Mouse (Mus musculus): ENCODE measurements around the gene Dync1h1.

The Dync1h1 gene

DNA sequence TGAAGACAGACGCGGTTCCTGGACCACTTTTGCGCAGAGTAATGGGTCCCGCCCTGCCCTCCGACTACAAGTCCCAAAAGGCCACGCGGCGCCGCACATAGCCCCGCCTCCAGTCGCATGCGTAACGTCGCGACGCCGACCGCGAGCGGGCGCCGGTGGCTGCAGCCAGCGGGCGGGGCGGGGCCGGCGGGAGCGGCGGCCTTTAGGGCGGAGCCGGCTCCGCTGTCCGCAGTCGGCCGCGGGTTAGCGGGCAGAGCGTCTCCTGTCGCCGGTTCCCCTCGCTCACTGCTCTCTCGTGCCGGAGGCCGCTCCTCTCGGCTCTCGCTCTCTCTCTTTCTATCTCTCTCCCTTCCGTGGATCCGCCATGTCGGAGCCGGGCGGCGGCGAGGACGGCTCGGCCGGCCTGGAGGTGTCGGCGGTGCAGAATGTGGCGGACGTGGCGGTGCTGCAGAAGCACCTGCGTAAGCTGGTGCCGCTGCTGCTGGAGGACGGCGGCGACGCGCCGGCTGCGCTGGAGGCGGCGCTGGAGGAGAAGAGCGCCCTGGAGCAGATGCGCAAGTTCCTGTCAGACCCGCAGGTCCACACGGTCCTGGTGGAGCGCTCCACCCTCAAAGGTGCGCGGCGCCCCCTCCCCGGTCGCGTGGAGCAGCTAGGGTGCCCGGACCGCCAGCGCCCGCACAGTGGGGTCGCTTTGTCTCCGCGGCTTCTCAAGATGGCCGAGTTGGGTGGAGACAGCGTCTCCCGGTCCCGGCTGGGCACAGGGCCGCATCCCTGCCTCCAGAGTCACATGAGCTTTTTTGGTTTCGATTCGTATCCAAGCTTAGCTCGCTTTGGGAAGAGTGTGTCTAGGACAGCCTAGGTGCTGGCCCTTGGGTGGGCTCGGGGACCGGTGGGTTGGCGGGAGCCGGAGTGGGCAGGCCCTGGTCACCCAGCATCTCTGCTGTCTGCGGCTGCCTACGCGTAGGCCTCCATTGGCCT is at the start of gene Dync1h1:
Dync1h1 (plus strand) TSS at position 212 of the 978 bp plus-strand sequence.
- in situ Hi-C loops (cut with MboI, MseI) = no loop called here

DNA sequence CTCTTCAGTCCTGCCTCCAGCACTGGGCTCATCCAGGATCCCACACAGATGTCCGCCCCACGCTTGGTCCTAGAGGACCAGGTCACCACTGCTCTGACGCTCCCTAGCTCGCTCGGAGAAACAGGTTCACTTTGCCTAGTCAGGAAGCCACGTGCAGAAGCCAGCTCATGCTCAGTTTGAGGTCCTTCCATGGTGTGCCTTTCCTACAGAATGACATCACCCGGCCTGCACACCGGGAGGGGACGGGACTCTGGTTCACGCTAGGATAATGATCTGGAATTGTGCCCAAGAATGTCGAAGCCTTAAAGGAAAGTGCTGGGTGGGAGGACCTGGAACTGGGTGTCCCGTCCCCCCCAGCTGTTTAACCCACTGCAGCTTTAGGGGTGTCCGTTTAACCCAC is 49.1 kb upstream of the Dync1h1 start:
- in situ Hi-C loops (cut with MboI, MseI) = no loop called here

DNA sequence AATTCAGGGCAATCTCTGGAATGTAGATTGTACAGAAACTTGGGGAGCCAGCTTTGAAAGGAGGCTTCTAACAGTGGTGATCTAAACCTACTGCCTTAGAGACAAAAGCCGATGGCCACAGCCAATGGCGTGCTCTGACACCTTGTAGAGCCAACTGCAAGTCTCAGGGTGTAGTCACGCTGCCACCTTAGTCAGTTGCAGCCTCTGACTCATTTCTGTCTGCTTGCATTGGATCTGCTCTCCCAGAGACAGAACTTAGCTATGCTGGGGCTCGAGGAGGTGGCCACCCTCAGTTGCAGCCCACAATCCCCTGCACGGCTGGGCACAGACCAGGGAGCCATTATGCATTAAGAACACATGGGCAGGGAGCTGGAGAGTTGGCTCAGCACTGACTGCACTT is 47.9 kb upstream of the Dync1h1 start:
- in situ Hi-C loops (cut with MboI, MseI) = no loop called here

DNA sequence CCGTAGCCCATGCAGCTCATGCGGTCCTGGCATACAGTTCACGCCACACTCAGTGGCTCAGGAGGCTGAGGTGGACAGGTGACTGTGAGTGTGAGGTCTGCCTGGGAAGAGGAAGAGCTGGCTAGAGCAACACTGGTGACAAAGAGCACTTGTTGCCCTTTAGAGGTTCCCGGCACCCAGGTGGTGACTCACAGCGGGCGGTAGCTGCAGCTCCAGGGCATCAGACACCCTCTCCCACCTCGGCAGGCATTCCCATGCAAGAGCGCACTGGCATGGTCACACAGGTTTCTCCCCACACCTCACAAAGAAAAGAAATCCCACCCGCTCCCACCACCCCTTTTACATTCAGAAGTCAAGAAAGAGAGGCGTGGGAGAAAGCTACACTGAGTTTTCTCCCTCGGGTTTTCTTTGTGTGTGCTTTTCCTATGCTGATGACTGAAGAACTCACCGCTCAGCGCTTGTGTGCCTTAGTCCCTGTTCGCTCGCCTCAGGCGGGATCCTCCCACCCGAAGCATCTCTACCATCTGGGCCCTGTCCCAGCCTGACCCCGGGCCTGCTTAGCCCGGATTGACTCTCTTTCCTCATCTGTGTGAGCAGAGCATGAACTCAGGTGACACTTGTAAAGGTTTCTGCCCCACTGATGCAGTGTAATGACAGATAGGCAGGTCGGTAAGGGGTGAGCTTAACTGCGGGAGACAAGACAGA is 45.6 kb upstream of the Dync1h1 start:
- in situ Hi-C loops (cut with MboI, MseI) = no loop called here

DNA sequence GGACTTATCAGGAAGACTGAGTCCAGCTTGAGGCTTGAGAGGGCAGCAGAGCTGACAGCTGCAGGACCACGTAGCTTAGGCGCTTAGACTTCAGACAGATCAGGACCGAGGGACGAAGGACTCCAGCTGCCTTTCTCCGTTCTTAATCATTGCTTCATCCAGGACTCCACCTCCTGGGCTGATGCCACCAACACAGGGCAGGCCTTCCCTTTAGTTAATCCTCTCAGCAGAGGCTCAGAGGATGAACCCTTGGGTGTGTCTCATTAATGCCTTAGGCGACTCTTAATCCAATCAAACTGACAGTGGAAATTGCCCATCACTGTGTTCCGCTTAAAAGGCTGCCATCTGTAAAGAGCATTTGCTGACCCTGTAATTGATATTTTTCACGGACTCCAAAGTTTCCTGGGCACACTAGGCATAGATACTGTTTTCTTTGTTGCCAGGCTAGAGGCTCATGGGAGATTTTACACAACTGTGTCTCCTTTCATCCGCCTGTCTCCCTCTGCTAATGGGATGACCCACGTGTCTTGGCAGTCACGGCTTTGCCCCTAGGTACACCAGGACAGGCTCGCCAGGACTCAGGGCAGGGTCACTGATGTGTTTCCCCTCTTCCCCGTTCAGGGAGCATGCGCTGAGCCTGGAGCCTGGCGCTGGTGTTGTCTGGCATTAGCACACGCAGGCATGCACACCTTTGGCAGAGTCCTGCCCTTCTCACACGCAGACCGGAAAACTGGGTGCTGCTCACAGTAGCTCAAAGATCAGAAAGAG is 44.2 kb upstream of the Dync1h1 start:
- in situ Hi-C loops (cut with MboI, MseI) = no loop called here

DNA sequence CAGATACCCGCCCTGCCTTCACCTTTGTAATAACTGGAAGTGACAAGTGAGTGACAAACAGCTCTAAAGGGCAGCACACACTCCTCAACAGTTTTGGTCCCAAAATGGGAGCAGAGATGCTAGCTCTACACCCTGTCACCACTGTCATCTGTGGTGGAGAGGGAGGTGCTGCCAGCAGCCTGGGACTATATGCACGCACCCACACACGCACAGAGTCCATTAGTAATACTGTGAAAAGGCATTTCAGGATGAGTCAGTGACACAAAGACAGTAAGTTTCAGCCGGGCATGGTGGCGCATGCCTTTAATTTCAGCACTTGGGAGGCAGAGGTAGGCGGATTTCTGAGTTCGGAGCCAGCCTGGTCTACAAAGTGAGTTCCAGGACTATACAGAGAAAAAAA is 43.1 kb upstream of the Dync1h1 start:
- in situ Hi-C loops (cut with MboI, MseI) = no loop called here

DNA sequence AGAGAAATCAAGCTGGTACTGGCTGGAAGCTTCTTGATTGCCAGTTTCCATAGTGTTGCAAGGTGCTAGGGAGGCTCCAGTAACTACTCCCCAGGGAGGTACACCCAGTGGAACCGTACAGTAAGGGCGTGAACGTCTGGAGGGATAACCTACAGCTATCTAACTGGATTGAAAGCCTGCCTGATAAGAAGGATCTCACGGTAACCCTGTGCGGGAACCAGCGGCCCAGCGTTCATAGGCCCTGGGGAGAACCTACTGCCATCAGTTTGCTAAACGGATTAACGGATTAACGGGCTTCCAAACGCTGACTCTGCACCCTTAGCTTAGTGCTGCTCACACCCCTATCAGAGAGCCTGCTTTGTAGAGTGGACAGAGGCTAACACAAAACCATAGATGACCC is 37.9 kb upstream of the Dync1h1 start:
- in situ Hi-C loops (cut with MboI, MseI) = loop anchor here (10.0 kb wide), 1 partner anchor 109 kb away; no protein-coding TSS in a partner anchor

DNA sequence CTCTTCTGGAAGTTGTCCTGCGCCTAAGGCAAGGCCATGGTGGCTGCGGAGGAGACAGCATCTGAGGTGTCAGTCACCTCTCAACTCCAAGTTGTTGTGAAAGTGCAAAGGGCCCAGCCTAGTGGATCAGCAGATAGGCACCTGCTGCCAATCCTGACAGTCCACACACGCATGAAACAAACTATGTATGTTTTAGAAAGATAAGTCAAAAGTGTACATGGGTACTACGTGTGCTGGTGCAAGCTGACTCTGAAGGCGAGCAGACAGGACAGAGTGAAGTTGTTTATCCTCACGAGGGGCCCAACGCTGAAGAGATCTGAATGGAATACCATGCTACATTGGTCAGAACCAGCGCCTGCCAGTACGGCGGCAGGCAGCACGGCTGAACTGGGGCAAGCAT is 36.4 kb upstream of the Dync1h1 start:
- in situ Hi-C loops (cut with MboI, MseI) = loop anchor here (10.0 kb wide), 1 partner anchor 110 kb away; no protein-coding TSS in a partner anchor

DNA sequence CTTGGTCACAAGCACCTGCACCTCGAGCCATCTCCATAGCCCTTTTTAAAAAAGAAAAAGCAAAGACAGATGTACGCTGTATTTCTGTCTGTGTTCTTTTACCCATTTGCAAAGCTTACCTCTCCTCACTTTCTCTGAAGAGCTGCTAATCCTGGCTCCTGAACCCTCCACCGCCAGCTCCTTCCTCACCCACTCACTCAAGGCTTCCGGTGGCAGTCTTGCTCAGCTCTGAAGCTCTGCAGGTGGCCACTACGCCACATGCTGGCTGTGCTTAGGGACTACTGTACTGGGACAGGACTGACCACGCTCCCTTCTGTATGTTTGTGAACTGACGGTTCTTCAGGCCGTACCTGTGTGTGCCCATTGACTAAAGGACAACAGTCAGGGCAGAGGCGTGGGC is 34.9 kb upstream of the Dync1h1 start:
- in situ Hi-C loops (cut with MboI, MseI) = loop anchor here (10.0 kb wide), 1 partner anchor 112 kb away; no protein-coding TSS in a partner anchor

DNA sequence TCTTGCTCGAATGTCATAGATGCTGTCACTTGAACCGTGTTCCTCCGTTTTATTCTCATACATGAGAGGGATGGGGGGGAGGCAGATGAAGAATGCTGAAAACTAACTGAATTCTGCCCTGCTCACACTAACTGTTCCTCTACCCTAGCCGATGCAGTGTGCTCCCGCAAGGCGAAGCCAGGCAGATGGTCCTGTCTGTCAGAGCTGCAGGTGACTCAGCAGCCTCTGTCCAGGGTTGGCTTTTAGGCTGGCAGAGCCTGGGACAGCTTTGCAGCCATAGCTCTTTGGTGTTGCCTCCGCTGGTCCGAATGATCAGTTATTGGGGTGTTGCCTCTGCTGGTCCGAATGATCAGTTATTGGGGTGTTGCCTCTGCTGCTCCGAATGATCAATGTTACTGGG is 30.2 kb upstream of the Dync1h1 start:
- in situ Hi-C loops (cut with MboI, MseI) = no loop called here

DNA sequence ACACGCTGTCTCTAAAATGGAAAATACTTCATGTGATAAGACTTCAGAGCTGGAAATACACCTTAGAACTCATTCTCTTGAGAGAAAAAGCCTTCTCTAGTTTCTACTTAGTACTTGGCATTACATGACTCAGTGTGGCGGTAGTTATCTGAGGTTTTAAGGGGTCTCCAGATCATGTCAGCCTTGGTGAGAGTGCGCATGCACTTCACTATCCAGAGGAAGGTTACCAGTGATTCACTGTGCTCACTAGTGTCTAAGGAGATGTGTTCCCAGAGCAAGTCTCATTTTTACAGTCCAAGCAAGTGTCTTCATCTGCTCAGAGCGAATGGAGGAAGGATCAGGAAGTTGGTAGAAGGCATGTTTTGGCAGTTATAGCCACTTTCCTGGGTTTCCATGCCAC is 28.9 kb upstream of the Dync1h1 start:
- in situ Hi-C loops (cut with MboI, MseI) = no loop called here

DNA sequence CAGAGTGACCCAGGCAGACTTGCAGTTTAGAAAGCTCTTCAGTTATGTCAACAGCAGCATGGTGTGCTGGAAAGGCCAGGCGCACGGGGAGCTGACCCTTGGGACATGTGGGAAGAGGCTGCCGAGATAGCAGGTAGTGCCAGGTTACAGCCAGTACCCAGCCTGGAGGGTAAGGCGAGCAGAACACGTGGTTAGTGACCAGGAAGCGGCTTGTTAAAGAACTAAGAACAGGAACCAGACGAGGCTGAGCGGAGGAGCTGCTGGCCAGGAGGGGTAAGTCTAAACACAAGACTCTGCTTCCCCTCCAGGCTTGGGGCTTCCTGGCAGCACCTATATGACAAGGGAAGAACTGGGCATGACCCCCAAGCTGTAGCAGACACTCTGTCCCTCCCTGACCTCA is 27.6 kb upstream of the Dync1h1 start:
- in situ Hi-C loops (cut with MboI, MseI) = no loop called here

DNA sequence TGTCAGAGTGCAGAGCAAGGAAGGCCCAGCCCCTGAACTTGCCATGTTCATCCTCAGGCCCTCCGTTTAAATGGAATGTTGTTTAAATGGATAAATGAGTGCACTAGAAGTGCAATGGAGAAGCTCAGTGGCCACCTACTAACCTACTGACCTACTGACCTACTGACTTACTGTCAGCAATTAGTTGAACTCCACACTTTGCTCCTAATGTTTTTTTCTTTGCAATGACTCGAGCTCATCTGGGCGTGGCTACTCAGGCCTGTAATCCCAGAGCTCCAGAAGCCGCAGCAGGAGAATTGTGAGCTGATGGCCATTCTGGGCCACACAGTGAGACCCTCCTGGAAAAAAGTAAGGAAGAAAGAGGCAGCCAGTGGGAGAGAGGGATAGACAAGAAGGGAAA is 25.3 kb upstream of the Dync1h1 start:
- in situ Hi-C loops (cut with MboI, MseI) = loop anchor here (25.0 kb wide), 1 partner anchor 1514 kb away; the partner anchor contains the start of gene Begain

DNA sequence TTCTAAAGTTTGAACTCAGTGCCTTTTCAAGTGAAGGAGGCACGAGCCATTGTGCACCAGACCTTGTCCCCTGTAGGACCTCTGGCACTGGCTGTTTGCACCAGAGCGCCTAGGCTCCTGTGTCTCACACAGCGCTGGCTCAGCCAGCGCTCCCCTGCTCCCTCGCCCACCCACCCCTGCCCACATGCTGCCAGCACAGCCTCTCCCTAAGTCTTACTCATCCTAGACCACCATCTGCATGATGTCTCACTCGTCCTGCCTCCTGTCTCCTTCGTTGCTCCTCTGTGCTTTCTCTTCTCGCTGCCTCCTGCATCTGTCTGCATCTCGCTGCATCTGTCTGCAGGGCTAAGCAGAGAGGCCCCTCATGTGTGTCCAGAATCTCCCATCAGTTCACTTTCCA is 22.9 kb upstream of the Dync1h1 start:
- in situ Hi-C loops (cut with MboI, MseI) = loop anchor here (25.0 kb wide), 1 partner anchor 1516 kb away; the partner anchor contains the start of gene Begain

DNA sequence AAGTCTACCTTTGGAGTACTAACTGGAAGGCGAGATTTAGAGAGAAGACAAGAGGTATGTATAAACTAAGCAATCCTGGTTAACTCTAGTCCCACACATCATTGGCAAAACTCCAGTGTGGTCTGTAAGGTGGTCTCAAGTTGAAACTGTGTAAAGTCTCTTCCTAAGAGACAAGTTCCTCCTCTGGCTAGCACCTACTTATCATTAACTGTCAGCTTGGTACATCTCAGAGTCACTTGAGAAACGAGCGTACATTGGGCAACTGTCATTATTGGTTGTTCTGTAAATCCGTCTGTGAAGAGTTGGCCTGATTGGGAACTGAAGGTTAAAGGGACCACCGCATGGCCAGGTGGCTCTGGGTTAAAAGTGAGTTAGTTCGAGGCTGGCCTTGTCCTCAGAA is 12.6 kb upstream of the Dync1h1 start:
- in situ Hi-C loops (cut with MboI, MseI) = loop anchor here (25.0 kb wide), 1 partner anchor 1526 kb away; the partner anchor contains the start of gene Begain

DNA sequence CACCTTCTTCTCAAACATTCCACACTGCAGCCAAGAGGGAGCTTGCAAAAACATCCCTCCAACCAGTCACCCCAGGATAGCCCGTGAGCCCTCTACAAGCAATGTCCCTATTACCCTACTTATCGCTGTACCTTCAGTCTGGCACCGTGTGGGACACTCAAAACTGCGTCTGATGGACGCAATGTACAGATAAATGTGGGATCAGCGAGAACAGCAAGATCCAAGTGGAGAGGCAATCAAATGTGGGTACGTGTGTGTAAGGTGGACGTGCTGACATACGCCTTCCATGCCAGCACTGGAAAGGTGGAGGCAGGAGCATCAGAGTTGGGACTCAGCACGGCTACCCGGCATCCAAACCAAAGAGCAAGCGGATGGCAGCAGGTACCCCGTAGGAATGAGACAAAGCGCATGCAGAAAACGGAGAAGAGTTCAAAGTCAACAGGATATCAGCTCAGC is 10.4 kb upstream of the Dync1h1 start:
- in situ Hi-C loops (cut with MboI, MseI) = loop anchor here (5.0 to 25.0 kb wide), 2 partner anchors 144 to 1529 kb away; partner anchors contain the start of genes Begain and Ppp2r5c

DNA sequence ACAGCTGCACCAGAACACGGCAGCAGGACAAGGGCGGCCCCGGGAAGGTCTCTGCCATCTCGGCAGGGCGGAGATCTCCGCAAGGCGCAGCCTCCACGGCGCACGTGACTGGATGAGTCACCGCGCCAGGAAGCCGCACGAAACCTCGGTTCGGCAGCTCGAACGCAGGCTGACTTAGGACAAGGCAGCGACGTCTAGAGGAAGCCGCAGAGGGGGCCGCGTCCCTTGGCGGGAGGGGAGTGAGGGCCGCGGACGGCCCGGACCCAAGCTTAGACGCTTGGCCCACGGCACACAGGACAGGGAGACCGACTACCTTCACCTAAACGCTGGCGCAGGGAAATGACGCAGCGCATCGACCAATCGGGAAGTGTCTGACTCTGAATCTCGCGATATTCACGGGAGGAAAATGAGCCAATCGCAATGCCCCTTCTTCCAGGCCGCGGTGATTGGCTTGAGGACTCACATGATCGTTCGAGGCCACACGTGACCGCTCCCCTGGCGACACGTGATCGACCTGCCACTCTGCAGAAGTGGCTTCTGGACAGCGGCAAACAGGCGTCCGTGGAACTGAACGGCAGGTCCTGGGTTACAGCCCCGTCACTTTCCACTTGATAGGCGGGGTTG is 9.9 kb upstream of the Dync1h1 start:
- in situ Hi-C loops (cut with MboI, MseI) = loop anchor here (5.0 to 25.0 kb wide), 2 partner anchors 144 to 1529 kb away; partner anchors contain the start of genes Begain and Ppp2r5c

DNA sequence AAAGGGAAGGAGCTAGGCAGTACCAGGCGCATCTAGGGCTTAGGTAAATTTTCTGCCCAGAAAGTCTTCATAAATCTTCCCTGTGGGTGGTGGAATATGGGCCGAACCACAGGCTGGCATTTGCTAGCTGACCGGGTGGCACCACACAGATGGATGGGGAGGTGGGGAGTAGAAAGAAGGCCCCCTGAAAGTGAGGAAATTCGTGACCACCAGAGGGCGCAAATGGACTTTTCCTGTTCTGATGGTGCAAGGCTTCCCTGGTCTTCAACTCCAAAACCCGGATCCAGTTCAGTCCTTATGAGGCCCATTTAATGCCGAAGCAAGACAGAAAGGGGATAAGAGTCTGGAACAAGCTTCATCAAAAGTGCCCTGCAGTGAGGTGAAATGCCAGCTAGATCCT is 2.7 kb upstream of the Dync1h1 start:
- in situ Hi-C loops (cut with MboI, MseI) = loop anchor here (25.0 kb wide), 1 partner anchor 1536 kb away; the partner anchor contains the start of gene Begain

DNA sequence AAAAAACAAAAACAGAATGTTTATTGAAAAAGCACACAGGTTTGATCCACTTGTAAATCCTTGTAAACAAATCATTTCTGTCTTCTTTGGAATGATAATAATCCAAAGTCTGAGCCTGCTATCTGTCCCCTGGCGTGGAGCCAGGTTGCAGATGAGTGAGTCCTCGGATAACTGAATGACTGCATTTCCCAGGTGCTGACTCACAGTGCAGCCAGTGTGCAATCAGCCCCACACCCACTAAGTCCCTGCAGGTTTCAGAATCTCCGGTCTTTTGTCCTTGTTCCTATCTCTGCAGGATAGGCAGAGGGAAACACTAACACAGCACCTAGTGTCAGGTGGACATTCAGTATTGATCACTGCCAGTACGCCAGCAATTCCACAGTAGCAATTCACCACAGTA is 1.5 kb upstream of the Dync1h1 start:
- in situ Hi-C loops (cut with MboI, MseI) = loop anchor here (25.0 kb wide), 1 partner anchor 1537 kb away; the partner anchor contains the start of gene Begain

DNA sequence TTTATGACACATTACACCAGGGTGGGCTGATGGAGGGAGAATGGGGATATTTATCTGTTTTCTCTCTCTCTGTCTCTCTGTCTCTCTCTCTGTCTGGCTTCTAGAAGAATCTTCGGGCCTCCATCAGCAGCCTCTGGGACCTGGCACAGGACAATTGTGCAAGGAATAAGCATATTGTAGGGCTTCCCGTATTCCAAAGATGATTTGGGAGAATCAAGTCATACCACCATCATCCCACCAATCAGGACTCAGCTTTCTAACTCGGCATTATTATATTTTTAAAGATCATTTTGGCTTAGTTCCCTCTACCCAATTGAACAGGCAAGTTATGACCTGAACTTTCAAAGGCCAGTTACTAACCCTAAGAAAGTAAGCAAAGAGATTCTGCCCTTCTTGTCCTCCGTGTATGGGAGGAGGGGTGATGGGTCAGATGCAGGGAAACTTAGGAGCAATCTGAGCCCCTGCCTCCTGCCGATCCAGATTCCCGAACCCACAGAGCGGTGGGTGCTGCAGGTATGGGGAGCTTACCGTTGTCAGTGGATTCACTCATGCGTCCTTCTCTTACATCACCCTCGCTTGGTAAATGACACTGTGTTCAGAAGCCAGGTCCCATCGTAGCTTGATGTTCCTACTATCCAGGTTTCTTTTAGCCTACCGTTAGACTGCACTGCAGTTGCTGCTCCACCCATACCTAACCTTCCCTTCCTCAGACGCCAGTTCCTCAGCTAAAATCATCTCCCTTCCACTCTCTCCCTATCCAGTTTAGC is 844 bp upstream of the Dync1h1 start:
- in situ Hi-C loops (cut with MboI, MseI) = no loop called here

Data from regulatory T cell (primary cell).